Mouse (Mus musculus): ENCODE data around the gene Spef1. TPM values are rescaled to one million over a fixed set of nuclear protein-coding genes. Genes with fewer than 3 reads are reported as not detected.

The Spef1 gene
- total RNA-seq, 2 experiments from 2014 or later = 10.9 to 11.0 TPM

DNA sequence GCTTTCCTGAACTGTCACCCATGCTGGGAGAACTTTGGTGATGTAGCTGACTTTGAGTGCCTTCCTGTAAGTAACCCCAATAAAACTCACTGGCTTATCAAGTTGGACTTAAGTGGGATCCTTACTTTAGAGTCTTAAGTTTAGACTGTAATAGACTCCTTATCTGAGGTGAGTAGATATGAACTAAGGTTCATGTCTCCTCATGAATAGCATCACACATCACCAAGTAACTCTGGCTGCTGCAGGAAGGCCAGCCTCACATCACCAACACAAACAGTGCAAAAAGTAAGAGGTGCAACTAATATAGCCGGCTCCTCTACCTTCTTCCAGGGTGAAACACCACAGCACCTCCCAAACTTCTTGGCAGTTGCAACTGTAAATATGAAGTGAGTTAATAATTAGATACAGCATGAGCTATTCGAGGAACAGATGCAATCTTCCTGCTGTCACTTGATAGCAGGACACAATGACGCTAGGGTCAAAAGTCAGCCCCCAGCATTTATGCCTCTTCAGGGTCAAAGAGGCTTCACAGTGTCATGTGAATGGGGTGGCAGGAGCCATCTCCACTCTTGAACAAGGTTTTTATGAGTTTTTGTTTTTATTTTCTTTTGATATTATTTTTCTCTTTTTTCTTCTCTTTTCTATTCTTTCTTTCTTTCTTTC is 34.9 kb upstream of the Spef1 start:
- DNase-seq (ENCODE audit: extremely low spot score in 1 of 2, low spot score in 2 of 2) = no peak
- H3K4me3 ChIP-seq = no peak overlapping the region
- no peak overlapping the region for H3K27ac ChIP-seq
- TF ChIP-seq CTCF (IDR thresholded peaks at IDR 0.05) = no peak
- intact Hi-C loops (cut with DNase I) = no loop called here

DNA sequence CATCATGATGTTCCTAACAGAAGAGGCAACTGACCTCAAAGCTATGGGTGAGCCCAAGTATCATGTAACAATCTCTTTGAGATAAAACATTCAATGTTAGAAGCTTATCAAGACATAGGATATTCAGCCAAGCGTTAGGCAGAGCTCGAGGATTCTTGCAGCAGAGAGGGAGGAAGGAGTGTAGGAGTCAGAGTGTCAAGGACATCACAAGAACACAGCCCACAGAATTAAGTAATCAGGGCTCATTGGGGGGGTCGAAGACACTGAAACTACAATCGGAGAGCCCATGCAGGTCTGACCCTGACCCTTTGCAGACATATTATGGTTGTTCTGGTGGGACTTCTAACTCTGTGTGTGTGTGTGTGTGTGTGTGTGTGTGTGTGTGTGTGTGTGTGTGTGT is 32.9 kb upstream of the Spef1 start:
- no peak for DNase-seq (ENCODE audit: extremely low spot score in 1 of 2, low spot score in 2 of 2)
- intact Hi-C loops (cut with DNase I) = no loop called here
- no peak for TF ChIP-seq CTCF (IDR thresholded peaks at IDR 0.05)

DNA sequence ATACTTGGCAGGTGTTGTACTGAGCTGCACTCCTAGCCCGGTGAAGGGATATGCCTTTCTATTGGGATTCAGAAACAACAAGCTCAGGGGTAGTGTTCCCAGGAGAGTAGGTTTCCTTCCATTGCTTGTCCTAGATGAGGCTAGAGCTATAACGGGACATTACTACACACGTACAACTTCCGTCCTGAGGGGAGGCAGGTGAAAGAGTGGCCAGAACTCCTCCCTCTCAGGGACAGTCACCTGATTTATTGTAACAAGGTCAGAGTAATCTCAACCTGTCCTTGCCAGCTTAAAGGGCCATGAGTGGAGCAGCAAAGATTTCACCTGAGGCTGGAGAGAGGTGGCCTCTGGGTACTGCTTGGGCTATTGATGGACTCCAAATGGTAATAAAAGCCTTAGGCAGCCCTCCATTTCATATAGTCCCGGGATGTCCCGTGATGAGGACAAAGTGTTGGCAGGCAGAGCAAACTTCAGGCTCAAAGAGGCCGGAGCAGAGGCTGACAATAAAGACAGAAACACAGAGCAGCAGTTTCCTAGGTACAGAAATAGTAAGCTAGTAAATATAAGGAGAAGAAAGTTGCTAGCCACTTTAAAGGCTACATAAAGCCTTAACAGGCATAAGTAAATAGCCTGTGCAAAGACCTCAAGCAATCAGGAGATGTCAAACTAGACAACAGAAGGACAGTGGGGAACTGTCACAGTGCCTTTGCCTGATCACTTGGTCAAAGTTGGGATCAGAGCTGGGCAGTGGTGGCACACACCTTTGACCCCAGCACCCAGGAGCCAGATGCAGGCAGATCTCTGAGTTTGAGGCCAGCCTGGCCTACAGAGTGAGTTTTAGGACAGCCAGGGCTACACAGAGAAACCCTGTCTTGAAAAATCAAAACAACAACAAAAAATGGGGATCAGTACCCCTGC is 29.1 kb upstream of the Spef1 start:
- intact Hi-C loops (cut with DNase I) = loop anchor here (5.0 kb wide), 1 partner anchor 36 kb away; no protein-coding TSS in a partner anchor
- no peak for TF ChIP-seq CTCF (IDR thresholded peaks at IDR 0.05)
- no peak overlapping the region for H3K4me3 ChIP-seq
- H3K27ac ChIP-seq = no peak overlapping the region
- DNase-seq (ENCODE audit: extremely low spot score in 1 of 2, low spot score in 2 of 2) = no peak

More for the DNA sequence above, 32.9 kb upstream of the Spef1 start:
- Histone ChIP-seq H3K27ac (no peak overlapping the region), H3K4me3 (no peak overlapping the region)

DNA sequence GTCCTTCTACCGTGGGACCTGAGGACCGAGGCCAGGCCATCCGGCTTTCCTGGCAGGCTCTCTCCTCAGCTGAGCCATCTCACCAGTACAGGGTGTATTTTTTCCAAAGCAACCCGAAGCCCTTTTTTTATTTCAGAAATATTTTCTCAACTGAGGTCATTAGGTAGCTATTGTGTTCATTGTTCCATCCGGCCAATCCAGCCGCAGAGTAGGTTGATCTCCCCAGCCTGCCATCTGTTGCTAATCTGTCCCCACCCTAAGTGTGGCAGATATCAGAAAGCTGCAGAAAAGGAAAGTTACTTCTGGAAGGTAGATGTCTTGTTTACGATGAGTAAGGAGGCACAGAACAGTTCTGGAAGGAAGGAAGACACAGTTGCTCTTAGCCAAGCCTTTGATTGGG is 26.7 kb upstream of the Spef1 start:
- intact Hi-C loops (cut with DNase I) = loop anchor here (5.0 kb wide), 1 partner anchor 36 kb away; no protein-coding TSS in a partner anchor
- Histone ChIP-seq H3K27ac (no peak overlapping the region), H3K4me3 (no peak overlapping the region)
- TF ChIP-seq CTCF (IDR thresholded peaks at IDR 0.05) = no peak
- no peak for DNase-seq (ENCODE audit: extremely low spot score in 1 of 2, low spot score in 2 of 2)

GRCm38 (mm10) chr2:131211026-131211615 is 24.0 kb upstream of the Spef1 start:
- intact Hi-C loops (cut with DNase I) = loop anchor here (5.0 kb wide), 1 partner anchor 34 kb away; no protein-coding TSS in a partner anchor
- peak overlapping the region; percentile 65 for H3K4me3 ChIP-seq
- TF ChIP-seq CTCF (IDR thresholded peaks at IDR 0.05) = no peak
- peak overlapping the region; percentile 99 for H3K27ac ChIP-seq
- no peak for DNase-seq (ENCODE audit: extremely low spot score in 1 of 2, low spot score in 2 of 2)

DNA sequence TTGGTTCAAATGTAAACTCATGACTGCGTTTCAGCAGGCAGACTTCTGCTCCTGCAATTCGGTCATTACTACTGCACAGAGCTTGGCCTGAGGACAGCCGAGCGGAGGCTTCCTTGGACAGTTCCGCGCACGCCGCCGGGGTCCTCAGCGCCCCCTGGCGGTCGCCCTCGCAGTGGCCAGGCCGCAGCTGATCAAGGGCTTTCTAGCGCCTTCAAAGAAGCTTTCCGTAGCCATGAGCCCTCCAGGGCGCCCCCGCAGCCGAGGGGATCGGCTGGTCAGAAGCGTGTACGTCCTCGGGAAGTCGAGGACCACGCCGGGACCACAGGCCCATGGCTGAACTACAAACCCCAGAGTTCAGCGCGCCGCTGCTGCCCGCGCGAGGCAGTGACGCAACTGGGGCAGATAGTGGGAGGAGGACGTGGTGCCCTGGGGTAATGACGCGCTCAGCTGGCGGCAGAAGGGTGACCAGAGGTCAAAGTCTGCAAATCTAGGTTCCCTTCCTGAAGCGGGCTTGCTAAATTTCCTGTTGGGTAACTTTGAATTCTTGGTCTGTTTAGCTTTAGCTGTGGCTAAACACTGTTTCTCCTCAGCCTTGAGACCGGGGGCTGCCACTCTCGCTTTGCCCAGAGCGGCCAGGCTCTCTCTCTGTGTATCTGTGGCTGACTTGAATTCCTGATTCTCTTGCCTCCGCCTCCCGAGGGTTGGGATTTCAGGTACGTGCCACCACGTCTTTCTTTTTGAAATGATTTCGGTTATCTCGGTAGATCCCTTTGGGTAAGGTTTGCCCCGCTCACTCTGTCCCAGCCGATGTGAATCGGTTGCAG is 23.1 kb upstream of the Spef1 start:
- intact Hi-C loops (cut with DNase I) = loop anchor here (1.0 to 5.0 kb wide), 4 partner anchors 23 to 52 kb away; partner anchors contain the start of genes Pank2 and Spef1
- peak overlapping the region; percentile 99 for H3K27ac ChIP-seq
- DNase-seq (ENCODE audit: extremely low spot score in 1 of 2, low spot score in 2 of 2) = peak; percentile 94 to 95
- no peak; the same call in none of the 2 replicates for TF ChIP-seq CTCF (IDR thresholded peaks at IDR 0.05)
- H3K4me3 ChIP-seq = peak overlapping the region; percentile 65

GRCm38 (mm10) chr2:131209125-131209795 is 22.2 kb upstream of the Spef1 start:
- peak overlapping the region; percentile 99 for H3K27ac ChIP-seq
- DNase-seq (ENCODE audit: extremely low spot score in 1 of 2, low spot score in 2 of 2) = no peak
- H3K4me3 ChIP-seq = peak overlapping the region; percentile 65
- intact Hi-C loops (cut with DNase I) = no loop called here
- no peak for TF ChIP-seq CTCF (IDR thresholded peaks at IDR 0.05)

DNA sequence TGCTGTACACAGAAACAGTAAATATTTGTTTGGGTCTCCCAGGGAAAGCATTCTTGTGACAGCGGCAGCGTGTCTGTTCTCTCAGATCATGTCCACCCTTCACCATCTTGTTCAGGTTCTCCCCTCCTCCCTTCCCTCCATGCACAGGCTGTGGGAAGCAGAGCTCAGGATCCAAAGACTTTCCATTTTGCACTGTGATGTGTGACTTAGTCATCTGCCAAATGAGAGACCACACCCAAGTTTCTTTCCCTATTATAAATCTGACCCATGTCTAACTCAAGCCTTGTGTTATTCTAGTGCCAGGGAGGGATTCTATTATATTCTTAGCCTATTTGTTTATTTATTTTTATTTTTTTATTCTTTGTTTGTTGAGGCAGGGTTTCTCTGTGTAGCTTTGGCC is 21.3 kb upstream of the Spef1 start:
- DNase-seq (ENCODE audit: extremely low spot score in 1 of 2, low spot score in 2 of 2) = no peak
- intact Hi-C loops (cut with DNase I) = no loop called here

GRCm38 (mm10) chr2:131206778-131207177 is 19.7 kb upstream of the Spef1 start, which contains the start of gene Ap5s1:
Gene Ap5s1, plus strand, starts transcription at chr2:131207078.
- no peak for DNase-seq (ENCODE audit: extremely low spot score in 1 of 2, low spot score in 2 of 2)
- intact Hi-C loops (cut with DNase I) = no loop called here
- TF ChIP-seq CTCF (IDR thresholded peaks at IDR 0.05) = no peak
- Histone ChIP-seq H3K27ac (no peak within 1 kb of the TSS), H3K4me3 (no peak within 1 kb of the TSS)

More for the DNA sequence above, 21.3 kb upstream of the Spef1 start:
- Histone ChIP-seq H3K27ac (no peak overlapping the region), H3K4me3 (no peak overlapping the region)
- TF ChIP-seq CTCF (IDR thresholded peaks at IDR 0.05) = no peak

DNA sequence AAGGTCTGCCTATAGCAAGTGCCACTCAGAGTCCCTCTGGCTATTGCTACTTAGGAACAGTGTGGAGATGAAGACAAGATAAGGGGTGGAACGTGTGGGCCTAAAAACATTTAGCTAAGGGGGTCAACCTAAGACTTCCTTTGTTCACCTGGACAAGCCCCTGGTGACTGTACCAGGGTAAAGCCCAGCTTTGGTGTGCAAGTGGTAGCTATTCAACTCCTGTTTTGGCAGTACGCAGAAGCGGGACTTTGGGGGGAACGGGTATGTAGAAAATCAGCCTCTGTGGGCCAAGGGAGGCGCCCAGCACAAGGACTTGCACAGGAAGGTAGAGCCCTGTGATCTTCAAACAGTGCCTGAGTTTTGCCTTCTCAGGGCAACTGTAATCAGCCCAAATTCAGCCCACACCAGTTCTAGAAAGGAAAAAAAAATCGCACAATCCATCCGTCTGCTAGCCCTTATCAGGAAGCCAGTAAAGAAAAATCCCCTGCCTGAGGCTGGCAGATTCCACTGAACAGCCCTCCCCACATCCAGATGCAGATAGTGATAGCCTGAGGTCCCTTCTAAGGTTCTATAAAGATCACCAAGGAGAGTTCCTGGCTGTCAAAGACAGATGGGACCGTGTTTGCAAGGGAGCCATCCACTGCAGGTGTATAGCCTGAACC is 18.6 kb upstream of the Spef1 start:
- Histone ChIP-seq H3K4me3 (no peak overlapping the region), H3K27ac (peak overlapping the region; percentile 88; the same call in 1 of the 2 replicates)
- intact Hi-C loops (cut with DNase I) = no loop called here
- no peak for TF ChIP-seq CTCF (IDR thresholded peaks at IDR 0.05)
- DNase-seq (ENCODE audit: extremely low spot score in 1 of 2, low spot score in 2 of 2) = no peak

All from left cerebral cortex, adult 2 months (tissue).